Mouse (Mus musculus) kidney, postnatal 36 days (tissue): Measurements from ENCODE around the gene Usp28.
A peak's percentile ranks its signal among the peaks of the same experiment; 100 is the strongest.
"Not testable (repeated sequence)": the region's sequence is repeated elsewhere in the genome, so short reads cannot be mapped to it uniquely, and the experiment has no call there.

Experiments used
- DNase-seq, 2 experiments: peaks; one replicate each; pipeline ENCODE4 v3.0.0; 2021 to 2022; ENCODE audit warnings: mixed read lengths in 2 of 2

Usp28 gene

GRCm38 (mm10) chr9:48984845-48985707 lies at the start of gene Usp28:
Gene Usp28 (plus strand): TSS chr9:48985375.
- DNase-seq: peak; percentile 99 to 100

DNA sequence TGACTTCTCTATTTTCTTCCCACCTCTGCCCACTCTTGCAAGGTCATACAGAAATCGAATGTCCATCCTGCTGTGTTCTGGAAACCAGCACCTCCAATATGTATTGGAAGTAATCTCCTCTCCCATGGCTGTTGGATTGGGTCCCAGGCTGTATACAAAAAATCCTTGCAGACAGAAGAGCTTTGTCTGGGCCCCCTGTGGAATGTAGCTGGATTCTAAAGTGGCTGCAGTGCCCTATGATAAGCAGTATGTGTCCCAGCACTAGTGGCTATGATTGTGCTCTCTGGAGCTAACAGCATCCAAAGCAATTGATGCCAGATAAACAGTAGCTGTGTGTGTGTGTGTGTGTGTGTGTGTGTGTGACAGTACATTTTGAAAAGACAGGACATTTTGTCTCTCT lies 42.8 kb upstream of the Usp28 start:
- DNase-seq: no peak

GRCm38 (mm10) chr9:48947565-48947964 lies 37.6 kb upstream of the Usp28 start:
- no peak for DNase-seq

GRCm38 (mm10) chr9:48961314-48961713 lies 23.9 kb upstream of the Usp28 start:
- no peak for DNase-seq

DNA sequence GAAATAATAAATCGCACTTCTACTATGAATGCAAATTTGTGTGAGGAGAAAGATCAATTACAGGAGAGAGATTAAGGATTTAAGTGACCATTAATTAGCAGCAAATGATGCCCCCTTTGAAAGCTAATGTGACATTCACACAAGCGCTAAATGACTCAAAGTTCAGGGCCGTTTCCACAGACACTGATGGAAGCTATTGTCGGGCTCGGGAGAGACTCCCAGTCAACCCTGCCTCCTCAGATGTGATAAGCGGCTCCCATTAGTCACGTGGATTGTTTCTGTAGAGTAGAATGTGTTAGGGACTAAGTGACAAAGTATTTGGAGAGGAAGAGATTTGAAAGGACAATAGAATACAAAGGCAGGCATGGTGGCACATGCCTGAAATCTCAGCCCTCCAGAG lies 23.0 kb upstream of the Usp28 start:
- DNase-seq: no peak

DNA sequence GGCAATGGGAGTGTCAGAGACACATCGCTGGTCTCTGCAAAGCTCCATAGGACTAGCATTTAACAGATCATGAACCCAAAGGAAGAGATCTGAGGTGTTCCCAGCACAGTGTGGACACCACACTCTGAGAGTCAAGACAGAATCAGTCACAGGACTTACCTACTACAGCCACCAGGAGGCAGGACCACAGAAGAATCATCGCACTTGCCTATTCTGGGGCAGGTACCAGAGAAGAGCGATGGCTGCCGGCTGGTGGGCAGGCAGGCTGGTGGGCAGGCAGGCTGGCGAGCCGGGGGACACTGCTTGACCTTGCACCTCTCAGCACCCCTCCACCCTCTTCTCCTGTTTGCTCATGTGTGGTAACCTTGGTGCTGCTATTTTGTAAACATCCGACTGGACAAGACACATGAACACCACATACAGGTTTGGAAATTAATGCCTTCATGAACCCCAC lies 20.6 kb upstream of the Usp28 start, which contains the start of gene Htr3b:
Htr3b (minus strand) TSS at position 404 of the 454 bp plus-strand sequence.
- peak in 1 of 2 experiments; percentile 16 for DNase-seq

DNA sequence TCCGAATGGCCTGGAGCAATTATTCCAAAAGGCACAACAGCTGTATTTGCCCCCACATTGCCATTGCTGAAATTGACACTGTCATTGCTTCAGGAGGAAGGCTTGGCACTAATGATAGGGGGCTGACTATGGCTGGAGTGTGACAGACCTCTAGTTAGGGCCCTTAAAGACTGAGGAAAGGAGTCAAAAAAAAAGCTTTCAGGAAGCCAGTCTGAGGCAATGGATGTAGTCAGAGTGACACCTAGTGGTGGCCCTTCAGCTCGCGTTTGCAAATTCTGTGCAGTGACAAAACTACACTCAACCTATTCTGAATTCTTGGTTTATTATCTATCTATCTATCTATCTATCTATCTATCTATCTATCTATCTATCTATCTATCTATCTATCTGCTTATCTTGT lies 12.7 kb upstream of the Usp28 start:
- peak; percentile 27 to 73 for DNase-seq

DNA sequence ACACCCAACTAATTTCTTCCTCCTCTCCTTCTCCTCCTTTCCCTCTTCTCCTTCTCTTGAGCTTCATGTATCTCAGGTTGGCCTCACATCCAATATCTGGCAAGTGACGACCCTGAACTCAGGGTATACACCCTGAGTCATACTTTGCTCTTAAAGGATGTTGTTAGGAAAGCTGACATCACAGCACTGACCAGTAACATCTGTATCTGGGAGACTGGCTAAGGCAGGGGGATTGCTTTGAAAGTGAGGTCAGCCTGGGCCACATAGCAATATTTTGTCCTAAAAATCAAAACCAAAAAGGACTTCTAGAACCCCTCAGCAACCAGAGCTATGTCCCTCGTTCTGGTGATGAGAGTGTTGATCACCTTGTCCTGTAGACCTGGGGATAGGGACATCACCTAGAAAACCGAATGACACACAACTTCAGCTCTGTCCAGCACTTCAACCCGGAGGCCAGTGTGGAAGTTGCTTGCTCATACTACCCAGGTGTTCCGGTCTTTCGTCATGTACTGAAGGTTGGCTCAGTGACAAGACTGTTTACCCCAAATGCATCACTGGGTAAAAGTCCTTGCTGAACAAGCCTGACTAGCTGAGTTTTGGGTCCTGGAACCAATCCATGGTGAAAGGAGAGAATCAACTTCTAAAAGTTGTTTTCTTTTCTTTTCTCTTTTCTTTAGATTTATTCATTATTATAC lies 8.4 kb upstream of the Usp28 start:
- DNase-seq: no peak

GRCm38 (mm10) chr9:48980371-48980770 lies 4.8 kb upstream of the Usp28 start:
- DNase-seq: no peak

- DNase-seq: no peak
These were observed 4.4 kb upstream of the Usp28 start for GRCm38 (mm10) chr9:48980781-48981180.

GRCm38 (mm10) chr9:48981827-48982226 lies 3.3 kb upstream of the Usp28 start:
- DNase-seq: no peak

- not testable (repeated sequence) for DNase-seq
These were observed 1.4 kb upstream of the Usp28 start for GRCm38 (mm10) chr9:48983801-48984200.

DNA sequence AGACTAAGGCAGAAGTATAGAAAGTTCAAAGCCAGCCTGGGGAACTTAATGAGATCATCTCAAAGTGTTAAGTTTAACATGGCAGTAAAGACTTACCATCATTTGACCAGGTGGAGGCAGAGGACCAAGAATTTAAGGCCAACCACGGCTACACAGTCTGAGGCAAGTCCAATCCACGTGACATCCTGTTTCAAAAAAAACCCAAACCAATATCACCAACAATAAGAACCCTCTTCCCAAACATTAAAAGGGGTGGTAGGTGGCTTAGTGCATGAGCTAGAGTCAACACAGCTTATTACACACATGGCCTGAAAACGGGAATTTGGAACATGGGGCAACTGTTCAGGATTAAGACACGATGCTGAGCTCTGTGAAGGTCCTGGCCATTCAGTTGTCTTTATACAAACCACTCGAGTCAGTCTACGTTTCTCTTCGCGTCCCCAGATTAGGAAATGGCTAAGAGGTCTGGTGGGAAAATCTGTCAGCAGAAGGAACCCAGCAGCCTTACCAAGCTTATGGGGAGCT lies 793 bp upstream of the Usp28 start:
- DNase-seq: no peak

DNA sequence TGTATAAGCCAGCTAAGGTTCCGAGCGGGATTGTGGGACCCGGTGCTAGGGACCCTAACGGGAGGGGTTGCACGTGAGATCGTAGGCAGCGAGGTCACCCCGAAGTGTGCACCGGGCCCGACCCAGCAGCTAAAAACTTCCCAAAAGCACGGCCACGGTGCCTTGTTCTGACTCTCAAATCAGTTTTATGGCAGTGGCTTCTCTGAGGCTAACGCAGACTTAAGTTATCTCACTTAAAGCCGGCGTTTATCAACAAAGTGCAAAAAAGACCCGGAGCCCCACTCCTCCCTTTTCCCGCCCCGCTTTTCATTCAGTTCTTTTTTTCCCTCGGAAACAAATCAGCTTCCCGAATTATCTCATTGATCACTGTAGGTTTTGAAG lies 523 bp downstream of the Usp28 start:
- DNase-seq: peak in 1 of 2 experiments; percentile 5

DNA sequence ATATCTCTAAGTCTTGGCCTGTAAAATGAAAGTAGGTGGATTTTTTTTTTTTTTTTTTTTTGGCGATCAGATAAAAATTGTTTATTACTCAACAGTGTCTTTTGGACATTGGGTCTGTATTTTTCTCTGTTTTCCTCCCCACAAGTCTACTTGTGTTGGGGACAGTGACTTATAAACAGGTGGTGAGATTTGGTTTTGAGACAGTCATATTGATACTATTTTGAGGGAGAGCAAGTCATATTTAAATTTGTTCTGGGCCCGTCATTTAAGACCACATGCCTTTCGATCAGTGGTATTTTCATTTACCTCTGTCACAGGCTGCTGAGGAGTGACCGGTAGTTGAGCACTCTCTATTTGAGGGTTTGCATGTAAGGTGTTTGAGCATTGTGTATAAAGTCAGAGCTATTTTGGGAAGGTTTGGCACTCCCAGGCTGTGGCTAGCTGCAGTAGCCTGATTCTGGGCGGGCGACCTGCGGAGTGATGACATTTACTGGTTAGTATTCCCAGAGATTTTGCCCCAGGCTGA lies 1.5 kb downstream of the Usp28 start:
- no peak for DNase-seq

DNA sequence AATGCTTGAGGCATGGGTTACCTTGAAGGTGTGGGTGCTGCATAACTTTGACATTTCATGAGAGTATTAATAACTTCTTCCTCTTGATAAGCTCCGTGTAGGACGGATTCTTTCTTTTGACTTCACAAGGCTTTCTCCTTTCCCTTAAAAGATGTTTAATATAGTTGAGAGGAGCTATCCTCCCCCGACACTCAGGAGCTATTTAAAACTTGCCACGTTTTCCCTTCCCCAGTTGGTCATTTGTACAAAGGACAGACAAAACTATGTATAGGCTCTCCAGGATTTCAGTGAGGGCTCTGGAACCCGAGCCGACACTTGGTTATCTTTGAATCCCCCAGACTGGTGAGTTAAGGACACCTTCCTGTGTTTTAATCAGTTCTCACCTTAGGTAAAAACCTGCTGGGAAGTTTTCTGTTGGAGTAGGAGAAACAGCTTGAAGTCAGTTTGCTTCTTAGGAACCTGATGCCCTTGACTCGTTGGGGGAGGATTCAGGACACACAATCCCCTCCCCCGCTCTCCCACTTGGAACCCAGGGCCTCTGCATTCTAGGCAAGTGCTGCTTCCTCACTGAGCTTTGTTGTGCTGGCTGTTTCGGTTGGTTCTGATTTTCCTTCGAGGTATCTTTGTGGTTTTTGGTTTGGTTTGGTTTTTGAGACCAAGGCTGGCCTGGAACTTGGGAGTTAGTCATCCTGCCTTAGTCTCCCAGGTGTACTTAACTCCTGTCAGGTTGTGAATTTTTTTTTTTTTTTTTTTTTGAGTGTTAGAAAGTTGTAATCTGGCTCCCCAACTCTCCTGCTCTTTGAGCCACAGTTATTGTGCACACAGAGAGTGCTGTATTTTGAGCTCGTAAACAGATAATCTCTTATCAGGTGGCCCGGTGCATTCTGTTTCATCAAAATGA lies 2.3 kb downstream of the Usp28 start:
- no peak for DNase-seq

DNA sequence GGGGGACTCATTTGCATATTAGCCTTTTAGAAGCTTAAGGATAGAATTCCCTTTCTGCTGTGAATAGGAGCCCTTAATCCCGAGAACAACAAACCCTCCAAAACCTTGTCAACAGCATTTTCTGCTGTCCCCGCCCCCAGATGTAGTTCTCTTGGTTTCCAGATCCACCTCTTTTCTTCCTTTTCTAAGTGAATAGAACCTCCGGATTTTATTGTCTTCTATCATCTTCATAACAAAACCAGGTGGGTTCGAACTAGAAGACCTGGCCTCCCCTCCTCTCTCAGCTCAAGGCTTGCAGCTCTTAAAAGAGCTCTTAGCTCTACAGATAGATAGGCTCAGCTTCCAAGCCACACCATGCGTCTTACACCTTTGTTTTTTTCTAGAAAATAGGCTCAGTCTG lies 6.5 kb downstream of the Usp28 start:
- DNase-seq: no peak

GRCm38 (mm10) chr9:48994779-48995178 lies 9.6 kb downstream of the Usp28 start:
- no peak for DNase-seq

DNA sequence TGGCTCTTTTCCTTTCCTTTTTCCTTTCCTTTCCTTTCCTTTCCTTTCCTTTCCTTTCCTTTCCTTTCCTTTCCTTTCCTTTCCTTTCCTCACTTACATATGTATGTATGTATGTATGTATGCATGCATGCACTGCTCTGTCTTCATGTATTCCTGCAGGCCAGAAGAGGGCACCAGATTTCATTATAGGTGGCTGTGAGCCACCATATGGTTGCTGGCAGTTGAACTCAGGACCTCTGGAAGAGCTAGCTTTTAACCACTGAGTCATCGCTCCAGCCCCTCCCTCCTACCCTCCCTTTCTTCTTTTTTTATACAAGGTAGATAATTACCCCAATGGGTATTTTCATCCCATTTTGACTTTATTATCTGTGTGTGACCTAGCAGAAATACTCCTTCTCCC lies 10.6 kb downstream of the Usp28 start:
- no peak for DNase-seq

- DNase-seq: no peak
These were observed 14.1 kb downstream of the Usp28 start for GRCm38 (mm10) chr9:48999256-48999655.

GRCm38 (mm10) chr9:49015824-49016223 lies 30.6 kb downstream of the Usp28 start:
- no peak for DNase-seq

DNA sequence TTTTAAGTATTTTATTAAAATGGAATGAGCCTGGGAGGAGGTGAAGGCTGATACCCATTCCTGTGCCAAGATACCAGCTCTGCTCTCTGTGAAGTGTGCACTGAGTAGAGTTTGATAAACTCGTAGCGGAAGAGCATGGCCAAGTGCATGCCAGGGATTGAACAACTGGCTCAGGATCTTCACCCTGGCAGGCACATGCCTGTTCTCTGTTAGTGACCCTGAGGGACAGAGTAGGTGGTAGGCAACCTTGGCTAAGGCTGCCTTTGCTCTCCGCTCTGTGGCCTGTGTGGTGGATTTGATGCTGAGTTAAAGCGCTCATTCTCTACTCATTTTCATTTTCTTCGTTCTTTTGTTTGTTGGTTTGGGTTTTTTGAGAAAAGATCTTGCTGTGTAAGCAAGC lies 36.1 kb downstream of the Usp28 start:
- DNase-seq: no peak
